Mouse (Mus musculus) spleen, postnatal 14 days (tissue): Measurements from ENCODE around the gene Fbxo5.

Experiments used
- DNase-seq, 2 experiments: peaks; one replicate each; pipeline ENCODE4 v3.0.0; 2021 to 2022; ENCODE audit warnings: low spot score in 2 of 2

The Fbxo5 gene

DNA sequence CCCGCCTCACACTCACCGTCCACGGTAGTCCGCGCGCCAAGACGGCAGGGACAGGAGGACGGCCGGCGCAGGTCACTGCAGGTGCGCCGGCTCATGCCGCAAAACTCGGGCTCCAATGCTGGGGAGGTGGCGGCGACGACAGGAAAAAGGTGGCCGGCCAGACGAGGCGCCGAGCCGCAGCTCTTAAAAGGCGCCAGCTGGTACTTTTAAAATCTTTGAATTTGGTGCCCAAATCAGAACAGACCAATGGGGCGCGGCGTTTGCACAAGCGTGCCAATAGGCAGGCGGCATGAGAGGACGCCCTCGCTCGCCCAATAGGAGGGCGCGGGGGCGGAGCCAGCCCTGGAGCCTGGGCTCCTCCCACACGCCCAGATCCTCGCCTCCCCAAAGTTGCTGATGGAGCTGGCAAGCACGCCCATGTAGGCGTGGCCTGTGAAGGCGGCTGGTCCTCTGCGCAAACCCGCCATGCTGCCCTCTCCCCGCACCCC is at the start of gene Fbxo5:
Gene Fbxo5 (minus strand): TSS at position 358 of the 488 bp plus-strand sequence.
- DNase-seq = peak; percentile 94 to 97

DNA sequence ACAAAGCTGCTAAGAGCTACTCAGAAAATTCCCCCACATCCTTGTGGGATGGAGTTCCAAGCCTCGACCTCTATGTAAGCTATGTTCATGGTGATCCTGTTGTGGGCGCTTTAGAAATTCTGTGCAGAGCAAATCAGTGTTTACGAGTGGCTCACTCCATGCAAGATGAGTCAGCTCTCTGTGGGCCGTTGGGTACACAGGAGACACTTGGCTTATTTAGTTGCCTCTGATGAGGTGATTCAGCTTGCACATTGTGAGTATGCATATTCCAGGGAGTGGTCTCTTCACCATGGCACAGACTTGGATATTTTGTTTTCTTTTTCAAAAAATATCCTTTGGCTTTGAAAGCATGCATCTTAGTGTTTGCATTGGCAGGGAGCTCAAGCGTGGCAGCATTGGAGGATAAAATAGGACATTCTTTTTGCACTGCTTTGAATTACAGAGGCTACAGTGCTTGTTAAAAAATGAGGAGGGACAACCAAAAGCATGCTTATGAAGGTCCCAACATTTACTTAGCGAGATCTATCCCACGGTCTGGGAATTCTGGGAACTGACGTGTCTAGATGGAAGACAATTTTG is 48.0 kb upstream of the Fbxo5 start:
- no peak for DNase-seq

- DNase-seq = no peak
Measured at GRCm38 (mm10) chr10:5846939-5847338, 41.5 kb upstream of the Fbxo5 start.

- peak; percentile 10 to 55 for DNase-seq
Measured at GRCm38 (mm10) chr10:5841369-5841768, 36.0 kb upstream of the Fbxo5 start.

- DNase-seq = no peak
Measured at GRCm38 (mm10) chr10:5826336-5827025, 21.1 kb upstream of the Fbxo5 start.

GRCm38 (mm10) chr10:5824779-5825178 is 19.4 kb upstream of the Fbxo5 start:
- peak in 1 of 2 experiments; percentile 30 for DNase-seq

DNA sequence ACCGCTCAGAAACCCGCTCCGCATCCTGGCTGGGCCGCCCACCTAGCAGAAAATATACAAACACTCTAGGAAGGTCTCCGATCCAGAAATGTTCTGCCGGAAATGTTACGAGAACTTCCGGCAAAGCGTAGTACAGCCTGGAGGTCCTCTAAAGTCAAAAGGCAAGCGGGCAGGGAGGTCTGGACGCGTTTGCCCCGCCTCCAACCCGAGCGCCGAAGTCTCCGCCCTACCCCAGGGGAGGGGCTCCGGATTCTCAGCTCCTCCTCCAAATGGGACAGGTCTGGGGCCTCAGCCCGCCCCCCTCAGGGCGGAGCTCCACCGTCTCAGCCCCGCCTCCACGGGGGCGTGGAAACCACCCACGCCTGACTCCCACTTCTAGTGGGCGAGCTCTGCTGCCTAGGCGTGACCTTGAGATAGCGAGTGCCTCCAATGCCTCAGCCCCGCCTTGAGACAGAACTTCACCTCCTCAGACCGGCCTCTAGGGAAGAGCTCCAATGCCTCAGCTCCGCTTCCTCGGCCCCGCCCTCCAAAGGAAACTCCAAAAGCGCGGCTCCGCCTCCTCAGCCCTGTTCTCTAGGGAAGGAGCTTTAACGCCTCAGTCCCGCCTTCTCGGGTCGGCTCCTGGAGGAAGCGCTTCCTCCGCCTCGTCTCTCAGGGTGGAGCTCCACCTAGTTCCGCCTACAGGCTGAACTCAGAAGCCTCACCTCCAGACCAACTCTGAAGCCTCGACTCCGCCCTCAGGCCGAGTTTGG is 18.5 kb upstream of the Fbxo5 start, which contains the start of gene Mtrf1l:
Gene Mtrf1l (minus strand): TSS at position 171 of the 752 bp plus-strand sequence.
- DNase-seq = peak; percentile 97 to 98

- no peak for DNase-seq
Measured at GRCm38 (mm10) chr10:5823291-5823739, 17.9 kb upstream of the Fbxo5 start.

GRCm38 (mm10) chr10:5818772-5819171 is 13.4 kb upstream of the Fbxo5 start:
- no peak for DNase-seq

GRCm38 (mm10) chr10:5815968-5816367 is 10.6 kb upstream of the Fbxo5 start:
- no peak for DNase-seq

GRCm38 (mm10) chr10:5813724-5814123 is 8.3 kb upstream of the Fbxo5 start:
- no peak for DNase-seq

- DNase-seq = no peak
Measured at GRCm38 (mm10) chr10:5807683-5808082, 2.3 kb upstream of the Fbxo5 start.

GRCm38 (mm10) chr10:5806996-5807395 is 1.6 kb upstream of the Fbxo5 start:
- no peak for DNase-seq

- DNase-seq = peak in 1 of 2 experiments; percentile 9
Measured at GRCm38 (mm10) chr10:5806416-5806815, 1.0 kb upstream of the Fbxo5 start.

GRCm38 (mm10) chr10:5805731-5806307 is 419 bp upstream of the Fbxo5 start:
- peak; percentile 91 to 94 for DNase-seq

DNA sequence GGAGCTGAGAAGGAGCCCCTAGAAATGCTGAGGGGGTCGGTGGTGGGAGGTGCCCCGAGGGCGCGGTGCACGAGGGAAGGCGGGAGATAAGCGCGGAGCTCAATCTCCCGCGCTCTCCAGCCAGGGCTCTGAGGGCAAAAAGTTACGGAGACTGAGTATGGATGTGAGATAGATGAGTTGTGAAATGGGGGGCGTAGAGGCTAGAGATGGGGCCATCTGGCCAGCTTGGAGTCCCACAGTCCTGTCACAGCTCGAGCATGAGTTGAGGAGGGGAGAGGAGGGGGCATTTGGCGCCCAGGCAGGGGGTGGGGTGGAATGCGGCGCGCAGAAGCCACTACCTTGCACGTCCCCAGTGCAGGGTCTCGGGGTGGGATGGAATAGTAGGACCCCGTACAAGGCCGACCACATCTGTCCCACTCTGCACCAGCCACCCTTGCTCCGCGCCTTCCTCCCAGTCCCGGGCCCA is 676 bp downstream of the Fbxo5 start:
- peak in 1 of 2 experiments; percentile 36 for DNase-seq

DNA sequence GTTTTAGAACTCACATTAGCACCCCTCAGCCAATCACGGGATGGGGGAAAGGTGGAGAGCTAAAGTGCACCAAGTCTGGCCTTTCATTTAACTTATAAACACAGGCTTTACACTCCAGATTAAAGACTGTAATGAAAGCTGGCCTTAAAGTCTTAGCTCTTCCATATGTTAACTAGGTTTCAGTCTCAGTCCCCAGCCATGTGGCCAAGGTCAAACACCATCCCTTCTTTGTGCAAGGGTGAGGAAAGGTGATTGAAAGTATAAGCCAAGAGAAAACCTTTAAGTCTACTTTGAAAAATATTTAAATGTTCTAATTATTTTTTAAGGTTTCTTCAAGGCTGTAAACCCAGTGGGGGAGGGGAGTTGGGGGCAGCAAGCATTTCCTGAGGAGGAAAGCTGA is 1.7 kb downstream of the Fbxo5 start:
- no peak for DNase-seq

GRCm38 (mm10) chr10:5802866-5803265 is 2.5 kb downstream of the Fbxo5 start:
- DNase-seq = no peak

GRCm38 (mm10) chr10:5800490-5800889 is 4.9 kb downstream of the Fbxo5 start:
- no peak for DNase-seq

GRCm38 (mm10) chr10:5798069-5798468 is 7.3 kb downstream of the Fbxo5 start:
- DNase-seq = no peak

- peak in 1 of 2 experiments; percentile 24 for DNase-seq
Measured at GRCm38 (mm10) chr10:5790657-5791056, 14.7 kb downstream of the Fbxo5 start.

DNA sequence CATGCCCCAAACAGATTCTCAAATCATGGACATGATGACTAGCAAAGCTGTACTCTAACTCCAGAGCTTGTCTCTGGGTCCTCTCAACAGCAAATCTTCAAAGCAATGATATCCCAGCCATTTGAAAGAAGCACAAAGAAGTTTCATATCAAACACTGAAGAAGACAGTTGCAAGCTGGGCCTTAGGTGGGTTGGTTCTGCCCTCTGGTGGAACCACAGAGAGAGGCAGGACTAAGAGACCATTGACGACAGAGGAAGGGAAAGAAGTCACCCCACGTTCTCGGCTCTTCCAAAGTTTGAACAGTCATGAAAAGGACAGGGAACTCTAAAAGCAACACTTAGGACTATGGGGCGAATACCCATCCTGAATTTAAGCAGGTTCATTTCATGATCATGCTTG is 18.5 kb downstream of the Fbxo5 start:
- no peak for DNase-seq
